Mouse (Mus musculus): ENCODE results near the gene Kif1a. TPM values are rescaled to one million over a fixed set of nuclear protein-coding genes. Genes with fewer than 3 reads are reported as not detected.

Kif1a gene
- polyA plus RNA-seq, 1 experiment from 2014 or later = 59.6 TPM

- DNase-seq (ENCODE audit: low spot score, missing footprints) (no peak), ATAC-seq (ENCODE audit: low FRiP score) (no peak)
- 91% methylated on average over 10 of the region's 10 CpGs for WGBS
- H3K4me3 ChIP-seq (ENCODE audit: low read depth, low read length) = no peak overlapping the region
- H3K4me2 ChIP-seq = no peak overlapping the region
- no peaks in the 10 kb centered on the region for H3K4me1 ChIP-seq (ENCODE audit: control insufficient read depth, insufficient read depth, low read length)
- no peak overlapping the region for H3K27ac ChIP-seq (ENCODE audit: low read depth, low read length)
- H3K27me3 ChIP-seq (ENCODE audit: control insufficient read depth, insufficient read depth, low read length) = no peaks in the 10 kb centered on the region
- H3K9me3 ChIP-seq (ENCODE audit: control insufficient read depth, low read length) = no peaks in the 10 kb centered on the region
- H3K9ac ChIP-seq (ENCODE audit: low read length) = no peak overlapping the region
- peaks cover 4% of the 10 kb centered on the region; the same call in 1 of the 2 replicates for H3K36me3 ChIP-seq (ENCODE audit: control insufficient read depth, insufficient read depth, low read length)
Measured at GRCm38 (mm10) chr1:93046153-93046789, 55.5 kb downstream of the Kif1a start.

- Histone ChIP-seq H3K27ac (ENCODE audit: low read depth, low read length) (no peak overlapping the region), H3K4me2 (no peak overlapping the region), H3K9ac (ENCODE audit: low read length) (no peak overlapping the region), H3K4me3 (ENCODE audit: low read depth, low read length) (no peak overlapping the region), H3K4me1 (ENCODE audit: control insufficient read depth, insufficient read depth, low read length) (no peaks in the 10 kb centered on the region), H3K27me3 (ENCODE audit: control insufficient read depth, insufficient read depth, low read length) (no peaks in the 10 kb centered on the region), H3K36me3 (ENCODE audit: control insufficient read depth, insufficient read depth, low read length) (peaks cover 14% of the 10 kb centered on the region), H3K9me3 (ENCODE audit: control insufficient read depth, low read length) (no peaks in the 10 kb centered on the region; the same call in 1 of the 2 replicates)
- no peak for ATAC-seq (ENCODE audit: low FRiP score)
- no peak for DNase-seq (ENCODE audit: low spot score, missing footprints)
- WGBS = 80% methylated on average over 4 of the region's 4 CpGs
Measured at GRCm38 (mm10) chr1:93035981-93036380, 65.8 kb downstream of the Kif1a start.

DNA sequence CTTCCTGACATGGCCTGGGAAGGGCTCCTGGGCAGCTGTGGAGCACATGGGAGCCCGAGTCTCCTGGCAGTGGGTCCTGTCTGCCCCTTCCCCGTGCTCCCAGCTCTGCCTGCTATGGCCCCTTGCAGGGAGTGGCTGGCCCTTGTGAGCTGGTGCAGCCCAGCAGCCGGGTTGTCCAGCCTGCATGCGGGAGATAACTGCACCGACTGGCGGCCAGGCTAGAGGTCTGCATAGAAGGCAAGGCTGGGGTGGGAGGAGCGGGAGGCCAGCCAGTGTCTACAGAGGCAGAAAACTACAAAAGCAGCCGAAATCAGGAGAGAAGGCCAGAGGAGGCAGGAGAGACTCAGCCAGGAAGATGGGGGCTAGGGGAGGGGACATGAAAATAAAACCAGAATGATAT is 67.8 kb downstream of the Kif1a start:
- H3K27ac ChIP-seq (ENCODE audit: low read depth, low read length) = no peak overlapping the region

GRCm38 (mm10) chr1:93031199-93031598 is 70.6 kb downstream of the Kif1a start:
- H3K4me1 ChIP-seq (ENCODE audit: control insufficient read depth, insufficient read depth, low read length) = no peaks in the 10 kb centered on the region
- no peak overlapping the region for H3K4me3 ChIP-seq (ENCODE audit: low read depth, low read length)
- no peaks in the 10 kb centered on the region for H3K36me3 ChIP-seq (ENCODE audit: control insufficient read depth, insufficient read depth, low read length)
- no peaks in the 10 kb centered on the region for H3K9me3 ChIP-seq (ENCODE audit: control insufficient read depth, low read length)
- DNase-seq (ENCODE audit: low spot score, missing footprints) = no peak
- no peaks in the 10 kb centered on the region for H3K27me3 ChIP-seq (ENCODE audit: control insufficient read depth, insufficient read depth, low read length)
- no peak overlapping the region for H3K27ac ChIP-seq (ENCODE audit: low read depth, low read length)
- ATAC-seq (ENCODE audit: low FRiP score) = no peak
- WGBS = 96% methylated on average over 3 of the region's 3 CpGs
- no peak overlapping the region for H3K4me2 ChIP-seq
- H3K9ac ChIP-seq (ENCODE audit: low read length) = no peak overlapping the region

More for the DNA sequence above, 67.8 kb downstream of the Kif1a start:
- WGBS = 63% methylated on average over 8 of the region's 8 CpGs
- no peak overlapping the region for H3K4me3 ChIP-seq (ENCODE audit: low read depth, low read length)
- peaks cover 13% of the 10 kb centered on the region for H3K36me3 ChIP-seq (ENCODE audit: control insufficient read depth, insufficient read depth, low read length)
- no peaks in the 10 kb centered on the region for H3K4me1 ChIP-seq (ENCODE audit: control insufficient read depth, insufficient read depth, low read length)
- no peak overlapping the region for H3K9ac ChIP-seq (ENCODE audit: low read length)
- ATAC-seq (ENCODE audit: low FRiP score) (0 out of 2 replicates have a peak, but pooled peaks have one; percentile 30), DNase-seq (ENCODE audit: low spot score, missing footprints) (no peak)
- no peak overlapping the region for H3K4me2 ChIP-seq
- H3K9me3 ChIP-seq (ENCODE audit: control insufficient read depth, low read length) = no peaks in the 10 kb centered on the region; the same call in 1 of the 2 replicates
- H3K27me3 ChIP-seq (ENCODE audit: control insufficient read depth, insufficient read depth, low read length) = no peaks in the 10 kb centered on the region

DNA sequence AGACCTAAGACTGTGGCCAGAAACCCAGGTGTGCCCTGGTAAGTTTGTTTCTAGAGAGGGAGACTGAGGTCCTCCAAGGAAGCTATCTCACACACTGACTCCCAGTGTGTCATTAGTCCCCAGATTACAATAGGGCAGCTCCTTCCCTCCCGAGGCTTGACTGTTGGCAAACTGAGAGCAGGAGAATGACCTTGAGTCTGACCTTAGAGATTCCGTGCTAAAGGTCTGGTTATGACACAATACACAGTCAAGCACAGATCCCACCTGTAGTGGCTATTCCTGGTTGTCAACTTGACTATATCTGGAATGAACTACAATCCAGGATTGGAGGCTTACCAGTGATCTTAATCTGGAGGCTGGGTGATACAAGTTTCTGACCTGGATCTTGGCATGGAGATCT is 71.7 kb downstream of the Kif1a start:
- Histone ChIP-seq H3K4me2 (no peak overlapping the region), H3K27ac (ENCODE audit: low read depth, low read length) (no peak overlapping the region), H3K4me1 (ENCODE audit: control insufficient read depth, insufficient read depth, low read length) (no peaks in the 10 kb centered on the region), H3K4me3 (ENCODE audit: low read depth, low read length) (no peak overlapping the region), H3K9ac (ENCODE audit: low read length) (no peak overlapping the region), H3K27me3 (ENCODE audit: control insufficient read depth, insufficient read depth, low read length) (no peaks in the 10 kb centered on the region), H3K36me3 (ENCODE audit: control insufficient read depth, insufficient read depth, low read length) (no peaks in the 10 kb centered on the region), H3K9me3 (ENCODE audit: control insufficient read depth, low read length) (no peaks in the 10 kb centered on the region)
- DNase-seq (ENCODE audit: low spot score, missing footprints) (no peak), ATAC-seq (ENCODE audit: low FRiP score) (no peak)
- WGBS = 80% methylated on average over 2 of the region's 2 CpGs

- WGBS = 96% methylated on average over 10 of the region's 10 CpGs
Measured at GRCm38 (mm10) chr1:93029387-93029786, 72.4 kb downstream of the Kif1a start.

GRCm38 (mm10) chr1:93026600-93026999 is 75.2 kb downstream of the Kif1a start:
- H3K9me3 ChIP-seq (ENCODE audit: control insufficient read depth, low read length) = no peaks in the 10 kb centered on the region
- H3K9ac ChIP-seq (ENCODE audit: low read length) = no peak overlapping the region
- ATAC-seq (ENCODE audit: low FRiP score) = no peak
- no peaks in the 10 kb centered on the region for H3K27me3 ChIP-seq (ENCODE audit: control insufficient read depth, insufficient read depth, low read length)
- H3K27ac ChIP-seq (ENCODE audit: low read depth, low read length) = no peak overlapping the region
- H3K36me3 ChIP-seq (ENCODE audit: control insufficient read depth, insufficient read depth, low read length) = no peaks in the 10 kb centered on the region
- H3K4me3 ChIP-seq (ENCODE audit: low read depth, low read length) = no peak overlapping the region
- DNase-seq (ENCODE audit: low spot score, missing footprints) = no peak
- no peaks in the 10 kb centered on the region for H3K4me1 ChIP-seq (ENCODE audit: control insufficient read depth, insufficient read depth, low read length)
- 94% methylated on average over 8 of the region's 8 CpGs for WGBS
- H3K4me2 ChIP-seq = no peak overlapping the region

More at GRCm38 (mm10) chr1:93029387-93029786, 72.4 kb downstream of the Kif1a start:
- Histone ChIP-seq H3K27ac (ENCODE audit: low read depth, low read length) (no peak overlapping the region), H3K9ac (ENCODE audit: low read length) (no peak overlapping the region), H3K9me3 (ENCODE audit: control insufficient read depth, low read length) (no peaks in the 10 kb centered on the region), H3K4me2 (no peak overlapping the region), H3K4me1 (ENCODE audit: control insufficient read depth, insufficient read depth, low read length) (no peaks in the 10 kb centered on the region), H3K36me3 (ENCODE audit: control insufficient read depth, insufficient read depth, low read length) (no peaks in the 10 kb centered on the region), H3K4me3 (ENCODE audit: low read depth, low read length) (no peak overlapping the region), H3K27me3 (ENCODE audit: control insufficient read depth, insufficient read depth, low read length) (no peaks in the 10 kb centered on the region)
- DNase-seq (ENCODE audit: low spot score, missing footprints) (no peak), ATAC-seq (ENCODE audit: low FRiP score) (no peak)

GRCm38 (mm10) chr1:93020602-93021001 is 81.1 kb downstream of the Kif1a start:
- DNase-seq (ENCODE audit: low spot score, missing footprints) (no peak), ATAC-seq (ENCODE audit: low FRiP score) (no peak)
- WGBS = 90% methylated on average over 4 of the region's 4 CpGs
- H3K4me1 ChIP-seq (ENCODE audit: control insufficient read depth, insufficient read depth, low read length) = no peaks in the 10 kb centered on the region
- no peak overlapping the region for H3K4me2 ChIP-seq
- no peak overlapping the region for H3K9ac ChIP-seq (ENCODE audit: low read length)
- H3K36me3 ChIP-seq (ENCODE audit: control insufficient read depth, insufficient read depth, low read length) = peaks cover 3% of the 10 kb centered on the region; the same call in 1 of the 2 replicates
- no peaks in the 10 kb centered on the region for H3K9me3 ChIP-seq (ENCODE audit: control insufficient read depth, low read length)
- H3K27ac ChIP-seq (ENCODE audit: low read depth, low read length) = no peak overlapping the region
- H3K4me3 ChIP-seq (ENCODE audit: low read depth, low read length) = no peak overlapping the region
- H3K27me3 ChIP-seq (ENCODE audit: control insufficient read depth, insufficient read depth, low read length) = no peaks in the 10 kb centered on the region

DNA sequence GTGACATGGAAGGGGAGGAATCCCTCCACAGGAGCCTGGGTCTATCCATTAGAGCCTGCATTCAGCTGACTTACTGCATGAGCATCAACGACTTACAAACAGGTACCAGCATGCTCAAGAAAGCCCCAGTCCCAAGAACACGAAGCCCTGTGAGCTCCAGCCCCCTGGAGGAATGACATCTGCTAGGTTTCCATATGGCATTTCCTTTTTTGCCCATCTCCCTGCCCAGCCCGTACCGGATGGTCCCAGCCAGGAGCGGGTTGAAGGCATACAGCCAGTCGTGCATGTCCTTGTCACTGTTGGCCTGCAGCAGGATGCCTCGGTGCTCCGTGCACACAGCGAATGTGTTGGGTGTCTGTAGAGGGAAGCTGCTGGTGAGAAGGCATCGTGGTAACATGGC is 83.0 kb downstream of the Kif1a start:
- no peak for ATAC-seq (ENCODE audit: low FRiP score)
- no peak overlapping the region for H3K4me3 ChIP-seq (ENCODE audit: low read depth, low read length)
- H3K36me3 ChIP-seq (ENCODE audit: control insufficient read depth, insufficient read depth, low read length) = peaks cover 3% of the 10 kb centered on the region; the same call in 1 of the 2 replicates
- no peaks in the 10 kb centered on the region for H3K4me1 ChIP-seq (ENCODE audit: control insufficient read depth, insufficient read depth, low read length)
- H3K27ac ChIP-seq (ENCODE audit: low read depth, low read length) = no peak overlapping the region
- 89% methylated on average over 10 of the region's 10 CpGs for WGBS
- H3K4me2 ChIP-seq = no peak overlapping the region
- no peaks in the 10 kb centered on the region for H3K9me3 ChIP-seq (ENCODE audit: control insufficient read depth, low read length)
- no peak for DNase-seq (ENCODE audit: low spot score, missing footprints)
- H3K27me3 ChIP-seq (ENCODE audit: control insufficient read depth, insufficient read depth, low read length) = no peaks in the 10 kb centered on the region
- H3K9ac ChIP-seq (ENCODE audit: low read length) = no peak overlapping the region
